Mouse (Mus musculus) midbrain, embryonic 15.5 days (tissue): Measurements from ENCODE around the gene Olfr761. TPM values are rescaled to one million over a fixed set of nuclear protein-coding genes. Genes with fewer than 3 reads are reported as not detected.
"Not testable (repeated sequence)": the region's sequence is repeated elsewhere in the genome, so short reads cannot be mapped to it uniquely, and the experiment has no call there.

Experiments used
- ATAC-seq: fragments of 200-750 bp; cut with Nextera tagmentation; replicated peaks from 2 replicates; pipeline ENCODE4 v1.8.0; 2017; ENCODE audit warnings: moderate TSS enrichment
- H3K27ac ChIP-seq: fragments of 300-500 bp; sonication (generic); 2 replicates; pipeline ENCODE4 v1.5.1; 2015; ENCODE audit warnings: mild to moderate bottlenecking, inconsistent platforms
- H3K27me3 ChIP-seq: fragments of 300-500 bp; sonication (generic); replicated peaks from 2 replicates; pipeline ENCODE4 v1.6.1; 2015; ENCODE audit warnings: inconsistent platforms
- H3K36me3 ChIP-seq: fragments of 300-500 bp; sonication (generic); replicated peaks from 2 replicates; pipeline ENCODE4 v1.6.1; 2015; ENCODE audit warnings: inconsistent platforms
- H3K4me1 ChIP-seq: fragments of 300-500 bp; sonication (generic); 2 replicates; pipeline ENCODE4 v1.6.1; 2015; ENCODE audit warnings: inconsistent platforms
- H3K4me2 ChIP-seq: fragments of 300-500 bp; sonication (generic); 2 replicates; pipeline ENCODE4 v1.6.1; 2015; ENCODE audit warnings: inconsistent platforms, mild to moderate bottlenecking, moderate library complexity
- H3K4me3 ChIP-seq: fragments of 300-500 bp; sonication (generic); 2 replicates; pipeline ENCODE4 v1.5.1; 2015; ENCODE audit warnings: mild to moderate bottlenecking, inconsistent platforms
- H3K9ac ChIP-seq: fragments of 300-500 bp; sonication (generic); 2 replicates; pipeline ENCODE4 v1.6.1; 2015; ENCODE audit warnings: mild to moderate bottlenecking, inconsistent platforms
- H3K9me3 ChIP-seq: fragments of 300-500 bp; sonication (generic); 2 replicates; pipeline ENCODE4 v1.6.1; 2016; ENCODE audit warnings: inconsistent platforms
- WGBS: fragments of 180-500 bp; shearing (Covaris S2); methylation state at CpG from one replicate; pipeline ENCODE4 v1.1.7; 2015; ENCODE audit warnings: mixed read lengths; 5-methylcytosine and 5-hydroxymethylcytosine counted together
- polyA plus RNA-seq: library from polyadenylated mRNA; unstranded; fragments of >200 nt; fragmentation: Nextera tagmentation; extraction: Ambion mirVana; gene quantifications from 2 replicates; pipeline ENCODE4 v1.2.1, GENCODE M21; 2015

Olfr761 gene
- not detected in 2 replicates for polyA plus RNA-seq

GRCm38 (mm10) chr17:37952979-37953378, at the start of gene Olfr761:
Gene Olfr761, minus strand, starts transcription at chr17:37953079.
- 75% methylated on average over 2 of the region's 2 CpGs for WGBS
- Histone ChIP-seq H3K4me2 (no peak within 1 kb of the TSS), H3K9ac (no peak within 1 kb of the TSS), H3K4me3 (no peak within 1 kb of the TSS), H3K36me3 (no peaks in the 10 kb centered on the region), H3K9me3 (no peaks in the 10 kb centered on the region), H3K4me1 (no peaks in the 10 kb centered on the region), H3K27me3 (no peaks in the 10 kb centered on the region), H3K27ac (no peak within 1 kb of the TSS)
- ATAC-seq, result no peak

GRCm38 (mm10) chr17:37995635-37996307, 42.9 kb upstream of the Olfr761 start:
- no peak for ATAC-seq
- no peak overlapping the region for H3K4me2 ChIP-seq
- no peaks in the 10 kb centered on the region for H3K9me3 ChIP-seq
- H3K4me1 ChIP-seq, result no peaks in the 10 kb centered on the region
- WGBS, result 72% methylated on average over 10 of the region's 10 CpGs
- H3K4me3 ChIP-seq, result no peak overlapping the region
- H3K27ac ChIP-seq, result no peak overlapping the region
- no peaks in the 10 kb centered on the region for H3K36me3 ChIP-seq
- no peaks in the 10 kb centered on the region for H3K27me3 ChIP-seq
- no peak overlapping the region for H3K9ac ChIP-seq

GRCm38 (mm10) chr17:37990453-37990961, 37.6 kb upstream of the Olfr761 start:
- no peaks in the 10 kb centered on the region for H3K4me1 ChIP-seq
- H3K36me3 ChIP-seq, result no peaks in the 10 kb centered on the region
- no peak overlapping the region for H3K9ac ChIP-seq
- no peaks in the 10 kb centered on the region for H3K9me3 ChIP-seq
- 47% methylated on average over 3 of the region's 3 CpGs for WGBS
- no peak overlapping the region for H3K4me3 ChIP-seq
- no peak overlapping the region for H3K4me2 ChIP-seq
- H3K27me3 ChIP-seq, result no peaks in the 10 kb centered on the region
- ATAC-seq, result no peak
- H3K27ac ChIP-seq, result no peak overlapping the region

GRCm38 (mm10) chr17:37973591-37973990, 20.7 kb upstream of the Olfr761 start:
- WGBS, result 83% methylated on average over 3 of the region's 3 CpGs

GRCm38 (mm10) chr17:37920248-37920647, 32.6 kb downstream of the Olfr761 start, which contains the start of gene Olfr128:
Gene Olfr128, plus strand, starts transcription at chr17:37920548.
- H3K4me2 ChIP-seq, result no peak within 1 kb of the TSS
- H3K4me1 ChIP-seq, result no peaks in the 10 kb centered on the region
- no peaks in the 10 kb centered on the region for H3K36me3 ChIP-seq
- no peak for ATAC-seq
- H3K9me3 ChIP-seq, result no peaks in the 10 kb centered on the region
- H3K27ac ChIP-seq, result no peak within 1 kb of the TSS
- no peaks in the 10 kb centered on the region for H3K27me3 ChIP-seq
- no peak within 1 kb of the TSS for H3K4me3 ChIP-seq
- H3K9ac ChIP-seq, result no peak within 1 kb of the TSS

More at GRCm38 (mm10) chr17:37973591-37973990, 20.7 kb upstream of the Olfr761 start:
- no peak overlapping the region for H3K27ac ChIP-seq
- no peak overlapping the region for H3K4me3 ChIP-seq
- no peaks in the 10 kb centered on the region for H3K27me3 ChIP-seq
- no peaks in the 10 kb centered on the region for H3K4me1 ChIP-seq
- ATAC-seq, result no peak
- H3K9me3 ChIP-seq, result no peaks in the 10 kb centered on the region
- H3K9ac ChIP-seq, result no peak overlapping the region
- H3K4me2 ChIP-seq, result no peak overlapping the region
- no peaks in the 10 kb centered on the region for H3K36me3 ChIP-seq

- H3K4me2 ChIP-seq, H3K27ac ChIP-seq, H3K4me3 ChIP-seq, H3K36me3 ChIP-seq, H3K9me3 ChIP-seq, H3K4me1 ChIP-seq, H3K9ac ChIP-seq, H3K27me3 ChIP-seq, ATAC-seq: not testable (repeated sequence)
- WGBS, result 76% methylated on average over 8 of the region's 8 CpGs
Observed at GRCm38 (mm10) chr17:37906821-37907220, 46.1 kb downstream of the Olfr761 start.

Other genes with a start within 250 kb of the Olfr761 start
- not detected in 2 replicates for gene Olfr120, start 231.3 kb downstream of the Olfr761 start, polyA plus RNA-seq
- gene Olfr121, start 204.2 kb downstream of the Olfr761 start, polyA plus RNA-seq, result not detected in 2 replicates
- gene Olfr122, start 184.5 kb downstream of the Olfr761 start, polyA plus RNA-seq, result not detected in 2 replicates
- gene Olfr123, start 159.6 kb downstream of the Olfr761 start, polyA plus RNA-seq, result not detected in 2 replicates
- gene Olfr124, start 153.2 kb downstream of the Olfr761 start, polyA plus RNA-seq, result not detected in 2 replicates
- gene Olfr125, start 120.1 kb downstream of the Olfr761 start, polyA plus RNA-seq, result not detected in 2 replicates
- not detected in 2 replicates for gene Olfr126, start 105.6 kb downstream of the Olfr761 start, polyA plus RNA-seq
- not detected in 2 replicates for gene Olfr127, start 52.6 kb downstream of the Olfr761 start, polyA plus RNA-seq
- gene Olfr128, start 32.5 kb downstream of the Olfr761 start, polyA plus RNA-seq, result not detected in 2 replicates
- gene Olfr129, start 107.0 kb upstream of the Olfr761 start, polyA plus RNA-seq, result not detected in 2 replicates
- not detected in 2 replicates for gene Olfr130, start 110.8 kb upstream of the Olfr761 start, polyA plus RNA-seq
- gene Olfr131, start 135.6 kb upstream of the Olfr761 start, polyA plus RNA-seq, result not detected in 2 replicates
- not detected in 2 replicates for gene Olfr132, start 181.4 kb upstream of the Olfr761 start, polyA plus RNA-seq
- not detected in 2 replicates for gene Olfr133, start 192.2 kb upstream of the Olfr761 start, polyA plus RNA-seq
- gene Olfr134, start 218.3 kb upstream of the Olfr761 start, polyA plus RNA-seq, result not detected in 2 replicates